Mouse (Mus musculus): Measurements from ENCODE around the gene Shbg.

DNA sequence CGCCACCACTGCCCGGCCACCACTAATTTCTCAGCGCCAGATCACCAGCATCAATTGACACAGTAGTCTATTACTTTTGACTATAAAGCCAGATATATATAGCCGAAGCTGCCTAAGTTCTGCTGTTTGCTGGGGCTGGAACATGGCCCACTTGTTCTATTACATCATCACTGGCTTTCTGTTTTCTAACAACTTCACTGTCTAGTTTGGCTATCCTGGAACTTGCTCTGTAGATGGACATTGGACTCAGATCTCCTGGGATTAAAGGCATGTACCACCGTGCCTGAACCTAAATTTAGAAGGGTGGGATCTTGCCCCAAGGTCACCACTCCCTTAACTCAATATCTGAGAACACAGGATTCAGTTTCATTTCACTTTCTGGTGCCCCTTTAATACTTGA, 28.2 kb upstream of the Shbg start:
- TF ChIP-seq TAL1 (IDR thresholded peaks at IDR 0.05; ENCODE audit: low read length) (no peak), GATA1 (IDR thresholded peaks at IDR 0.05; ENCODE audit: low read length) (no peak)
